Mouse (Mus musculus) sigmoid colon, adult 10 weeks (tissue): ENCODE data around the gene Celf5. TPM values are rescaled to one million over a fixed set of nuclear protein-coding genes. Genes with fewer than 3 reads are reported as not detected.

Experiments used
- polyA plus RNA-seq: library from polyadenylated mRNA; stranded (reverse); fragments of 350-450 nt; fragmentation: Illumina TruSeq; extraction: RNeasy Lipid Tissue Mini Kit (QIAGEN cat#74804); gene quantifications from one replicate; pipeline ENCODE4 v1.2.3, GENCODE M21; 2014; ENCODE audit warnings: low read depth, low replicate concordance

Gene Celf5
- 3.1 TPM for polyA plus RNA-seq

GRCm38 (mm10) chr10:81482533-81482889 lies at the start of gene Celf5:
Gene Celf5, minus strand, starts transcription at chr10:81482709.

GRCm38 (mm10) chr10:81524051-81524605 lies 41.6 kb upstream of the Celf5 start, which contains the start of gene Gna15:
Gene Gna15, minus strand, starts transcription at chr10:81524225.

GRCm38 (mm10) chr10:81500032-81500431 lies 17.5 kb upstream of the Celf5 start, which contains the start of gene S1pr4:
Gene S1pr4, minus strand, starts transcription at chr10:81500132.

GRCm38 (mm10) chr10:81496264-81496901 lies 13.9 kb upstream of the Celf5 start, which contains the start of gene Ncln:
Gene Ncln, minus strand, starts transcription at chr10:81496392.

GRCm38 (mm10) chr10:81455181-81455895 lies 27.2 kb downstream of the Celf5 start, which contains the start of gene Nfic:
Gene Nfic, minus strand, starts transcription at chr10:81455635.

Other genes starting within 250 kb of the Celf5 start
- gene Zfr2, start 249.6 kb downstream of the Celf5 start, polyA plus RNA-seq = 0.63 TPM
- not detected for gene Matk, start 229.8 kb downstream of the Celf5 start, polyA plus RNA-seq
- 1.2 TPM for gene Mrpl54, start 215.8 kb downstream of the Celf5 start, polyA plus RNA-seq
- gene Apba3, start 215.7 kb downstream of the Celf5 start, polyA plus RNA-seq = not detected
- gene Tjp3, start 191.1 kb downstream of the Celf5 start, polyA plus RNA-seq = 7.8 TPM
- gene Pip5k1c, start 189.7 kb downstream of the Celf5 start, polyA plus RNA-seq = 2.6 TPM
- gene Cactin, start 161.6 kb downstream of the Celf5 start, polyA plus RNA-seq = 0.16 TPM
- not detected for gene Tbxa2r, start 154.0 kb downstream of the Celf5 start, polyA plus RNA-seq
- not detected for gene Gipc3, start 139.4 kb downstream of the Celf5 start, polyA plus RNA-seq
- gene Hmg20b, start 132.2 kb downstream of the Celf5 start, polyA plus RNA-seq = 11.0 TPM
- gene Mfsd12, start 125.2 kb downstream of the Celf5 start, polyA plus RNA-seq = 0.13 TPM
- gene 4930404N11Rik, start 116.9 kb downstream of the Celf5 start, polyA plus RNA-seq = not detected
- gene Fzr1, start 104.2 kb downstream of the Celf5 start, polyA plus RNA-seq = 0.19 TPM
- not detected for gene Dohh, start 98.3 kb downstream of the Celf5 start, polyA plus RNA-seq
- 0.32 TPM for gene Gm48551, start 98.2 kb downstream of the Celf5 start, polyA plus RNA-seq
- gene Gm48552, start 93.7 kb downstream of the Celf5 start, polyA plus RNA-seq = not detected
- 21.2 TPM for gene Smim24, start 89.7 kb downstream of the Celf5 start, polyA plus RNA-seq
- 8.2 TPM for gene Nfic, start 27.1 kb downstream of the Celf5 start, polyA plus RNA-seq
- gene Ncln, start 13.7 kb upstream of the Celf5 start, polyA plus RNA-seq = not detected
- not detected for gene S1pr4, start 17.4 kb upstream of the Celf5 start, polyA plus RNA-seq
- gene Gna15, start 41.5 kb upstream of the Celf5 start, polyA plus RNA-seq = not detected
- gene Gna11, start 62.5 kb upstream of the Celf5 start, polyA plus RNA-seq = 8.6 TPM
- gene Aes, start 76.8 kb upstream of the Celf5 start, polyA plus RNA-seq = 16.2 TPM
- gene Tle2, start 91.9 kb upstream of the Celf5 start, polyA plus RNA-seq = 1.1 TPM
- gene Tle6, start 118.4 kb upstream of the Celf5 start, polyA plus RNA-seq = 2.0 TPM
- gene BC025920, start 123.6 kb upstream of the Celf5 start, polyA plus RNA-seq = 3.1 TPM
- not detected for gene Sirt6, start 145.1 kb upstream of the Celf5 start, polyA plus RNA-seq
- gene Ankrd24, start 145.8 kb upstream of the Celf5 start, polyA plus RNA-seq = 2.2 TPM
- gene Gm10778, start 166.3 kb upstream of the Celf5 start, polyA plus RNA-seq = 16.4 TPM
- gene Zfp433, start 222.1 kb upstream of the Celf5 start, polyA plus RNA-seq = 35.5 TPM